ENCODE assay signal across 22 mouse cellular contexts in genomic region chr2:74733765-74734164, GRCm38 (mm10). TPM values are rescaled to one million over a fixed set of nuclear protein-coding genes. Genes with fewer than 3 reads are reported as not detected.
DNase-seq lines count a peak whose midpoint lies in the region; ATAC-seq lines count a peak whose summit lies in the region.
"Had no signal": no experiment of that assay in that cellular context is flagged by ENCODE, and none has a peak within 500 bp of the region (broad histone marks: within the 10 kb centered on the region; RNA-seq: fewer than 3 reads in every experiment).

No protein-coding gene starts in this region.

- H3K4me2 ChIP-seq in kidney, embryonic 14.5 days (replicated peaks; ENCODE audit: low read depth, low read length) = peak overlapping the region; percentile 74
- H3K4me2 ChIP-seq in hindbrain, embryonic 14.5 days (replicated peaks) = peak overlapping the region; percentile 82
- H3K4me2 ChIP-seq in midbrain, embryonic 11.5 days = no peak overlapping the region
- H3K4me2 ChIP-seq: embryonic facial prominence, embryonic 12.5 days; forebrain, embryonic 13.5 days had no signal

- no peak for ATAC-seq in kidney, embryonic 14.5 days (ENCODE audit: low FRiP score, low TSS enrichment)
- ATAC-seq in hindbrain, embryonic 14.5 days (ENCODE audit: low FRiP score) = no peak
- no peak for ATAC-seq in midbrain, embryonic 11.5 days (ENCODE audit: low FRiP score)
- ATAC-seq: forebrain, embryonic 13.5 days had no signal

- peaks cover 57% of the 10 kb centered on the region for H3K4me1 ChIP-seq in kidney, embryonic 14.5 days (ENCODE audit: control insufficient read depth, insufficient read depth, low read length)
- no peaks in the 10 kb centered on the region for H3K4me1 ChIP-seq in hindbrain, embryonic 14.5 days (replicated peaks; ENCODE audit: control insufficient read depth, insufficient read depth, low read length)
- H3K4me1 ChIP-seq in midbrain, embryonic 11.5 days (ENCODE audit: control insufficient read depth, insufficient read depth, low read length) = 0 out of 2 replicates have a peak, but pooled peaks cover 2% of the 10 kb centered on the region
- H3K4me1 ChIP-seq: embryonic facial prominence, embryonic 12.5 days had no signal

- H3K9me3 ChIP-seq in kidney, embryonic 14.5 days (ENCODE audit: control insufficient read depth, low read length) = no peaks in the 10 kb centered on the region
- H3K9me3 ChIP-seq in hindbrain, embryonic 14.5 days (ENCODE audit: control insufficient read depth, low read length) = no peaks in the 10 kb centered on the region
- H3K9me3 ChIP-seq in midbrain, embryonic 11.5 days (ENCODE audit: control insufficient read depth, low read length) = no peaks in the 10 kb centered on the region
- H3K9me3 ChIP-seq: embryonic facial prominence, embryonic 12.5 days; forebrain, embryonic 13.5 days; stomach, embryonic 15.5 days had no signal

- H3K27me3 ChIP-seq in kidney, embryonic 14.5 days (ENCODE audit: control insufficient read depth, insufficient read depth, low read length) = peaks cover 2% of the 10 kb centered on the region; the same call in 1 of the 2 replicates
- peaks cover 79% of the 10 kb centered on the region for H3K27me3 ChIP-seq in hindbrain, embryonic 14.5 days (ENCODE audit: control insufficient read depth, insufficient read depth, low read length)
- H3K27me3 ChIP-seq in midbrain, embryonic 11.5 days (ENCODE audit: control insufficient read depth, insufficient read depth, low read length) = peaks cover 95% of the 10 kb centered on the region

- WGBS in kidney, embryonic 14.5 days = 8% methylated on average over 6 of the region's 6 CpGs
- 2% methylated on average over 6 of the region's 6 CpGs for WGBS in hindbrain, embryonic 14.5 days
- 3% methylated on average over 6 of the region's 6 CpGs for WGBS in midbrain, embryonic 11.5 days

- H3K9ac ChIP-seq in kidney, embryonic 14.5 days (ENCODE audit: low read depth, low read length) = peak overlapping the region; percentile 67
- peak overlapping the region; percentile 87 for H3K9ac ChIP-seq in hindbrain, embryonic 14.5 days
- no peak overlapping the region for H3K9ac ChIP-seq in midbrain, embryonic 11.5 days (ENCODE audit: low read length)
- H3K9ac ChIP-seq: embryonic facial prominence, embryonic 12.5 days; forebrain, embryonic 13.5 days; stomach, embryonic 15.5 days had no signal

- intact Hi-C loops in left cerebral cortex, postnatal 4 days (cut with DNase I) = no loop called here

- DNase-seq in kidney, postnatal 14 days = no peak
- DNase-seq in embryo, embryonic 11 days = peak; percentile 53
- DNase-seq in hindbrain, embryonic 14.5 days (ENCODE audit: low spot score) = no peak
- DNase-seq in neural tube, embryonic 10.5 days (ENCODE audit: extremely low spot score, low spot score) = peak; percentile 69
- DNase-seq in left cerebral cortex, postnatal 4 days = no peak
- no peak for DNase-seq in midbrain, embryonic 11.5 days (ENCODE audit: low spot score, missing footprints)
- DNase-seq in cerebellum, adult 9-10 months = no peak
- DNase-seq: adrenal gland, adult 8-10 months; cerebellum, adult 8-10 months; kidney, adult 9 months; layer of hippocampus, postnatal 36 days; lung, adult 2 months had no signal

- peaks cover 4% of the 10 kb centered on the region; the same call in 1 of the 2 replicates for H3K36me3 ChIP-seq in kidney, embryonic 14.5 days (ENCODE audit: control insufficient read depth, insufficient read depth, low read length)
- no peaks in the 10 kb centered on the region for H3K36me3 ChIP-seq in hindbrain, embryonic 14.5 days (replicated peaks; ENCODE audit: control insufficient read depth, insufficient read depth)
- H3K36me3 ChIP-seq in midbrain, embryonic 11.5 days (ENCODE audit: control insufficient read depth, insufficient read depth, low read length) = no peaks in the 10 kb centered on the region
- H3K36me3 ChIP-seq: embryonic facial prominence, embryonic 12.5 days; stomach, embryonic 15.5 days had no signal

- H3K4me3 ChIP-seq in kidney, embryonic 14.5 days (ENCODE audit: low read length) = peak overlapping the region; percentile 41; the same call in 1 of the 2 replicates
- H3K4me3 ChIP-seq in hindbrain, embryonic 14.5 days (replicated peaks; ENCODE audit: low read length) = peak overlapping the region; percentile 42
- H3K4me3 ChIP-seq in midbrain, embryonic 11.5 days (ENCODE audit: low read depth, low read length) = no peak overlapping the region
- H3K4me3 ChIP-seq: embryonic facial prominence, embryonic 12.5 days; forebrain, embryonic 13.5 days; stomach, embryonic 15.5 days had no signal

- H3K27ac ChIP-seq in kidney, embryonic 14.5 days (ENCODE audit: low read depth, low read length) = peak overlapping the region; percentile 88
- peak overlapping the region; percentile 98 for H3K27ac ChIP-seq in hindbrain, embryonic 14.5 days
- no peak overlapping the region for H3K27ac ChIP-seq in midbrain, embryonic 11.5 days (ENCODE audit: low read depth, low read length)
- H3K27ac ChIP-seq: embryonic facial prominence, embryonic 12.5 days; forebrain, embryonic 13.5 days; macrophage; stomach, embryonic 15.5 days had no signal

RNA-seq across cellular contexts. Expression of gene Gm28230, which starts 7.2 kb away (rescaled TPM):
- polyA plus RNA-seq in kidney, embryonic 14.5 days (2014; fragmentation: Nextera tagmentation; extraction: Ambion mirVana) = 2.3 and 4.0 TPM in 2 replicates
- 0.82 and 1.3 TPM in 2 replicates for polyA plus RNA-seq in hindbrain, embryonic 14.5 days (2014; fragmentation: Nextera tagmentation; extraction: Ambion mirVana)
- not detected for total RNA-seq in left cerebral cortex, postnatal 4 days (2021)
- polyA plus RNA-seq in midbrain, embryonic 11.5 days (2014; fragmentation: Nextera tagmentation; extraction: Ambion mirVana) = not detected in 2 replicates
- total RNA-seq: heart, adult 8-10 months; heart, postnatal 25 days; layer of hippocampus, postnatal 36 days; monocyte, adult 5-6 weeks had no signal
- polyA plus RNA-seq: embryonic facial prominence, embryonic 12.5 days; forebrain, embryonic 13.5 days; macrophage; stomach, embryonic 15.5 days had no signal

RNA-seq across cellular contexts. Expression of gene Hoxd4, which starts 22.0 kb away (rescaled TPM):
- 6.3 and 18.7 TPM in 2 replicates for polyA plus RNA-seq in kidney, embryonic 14.5 days (2014; fragmentation: Nextera tagmentation; extraction: Ambion mirVana)
- 3.1 and 4.3 TPM in 2 replicates for polyA plus RNA-seq in hindbrain, embryonic 14.5 days (2014; fragmentation: Nextera tagmentation; extraction: Ambion mirVana)
- total RNA-seq in left cerebral cortex, postnatal 4 days (2021) = not detected
- polyA plus RNA-seq in midbrain, embryonic 11.5 days (2014; fragmentation: Nextera tagmentation; extraction: Ambion mirVana) = not detected in 2 replicates
- total RNA-seq: layer of hippocampus, postnatal 36 days; monocyte, adult 5-6 weeks had no signal
- polyA plus RNA-seq: forebrain, embryonic 13.5 days; macrophage had no signal

RNA-seq across cellular contexts. Expression of gene Hoxd3, which starts 22.0 kb away (rescaled TPM):
- polyA plus RNA-seq in kidney, embryonic 14.5 days (2014; fragmentation: Nextera tagmentation; extraction: Ambion mirVana) = 12.3 and 12.6 TPM in 2 replicates
- polyA plus RNA-seq in hindbrain, embryonic 14.5 days (2014; fragmentation: Nextera tagmentation; extraction: Ambion mirVana) = 44.9 and 55.1 TPM in 2 replicates
- not detected for total RNA-seq in left cerebral cortex, postnatal 4 days (2021)
- 0.07 and 0.14 TPM in 2 replicates for polyA plus RNA-seq in midbrain, embryonic 11.5 days (2014; fragmentation: Nextera tagmentation; extraction: Ambion mirVana)
- total RNA-seq: heart, postnatal 25 days; layer of hippocampus, postnatal 36 days; monocyte, adult 5-6 weeks had no signal
- polyA plus RNA-seq: forebrain, embryonic 13.5 days; macrophage had no signal

RNA-seq across cellular contexts. Expression of gene Hoxd1, which starts 29.0 kb away (rescaled TPM):
- 1.8 and 1.9 TPM in 2 replicates for polyA plus RNA-seq in kidney, embryonic 14.5 days (2014; fragmentation: Nextera tagmentation; extraction: Ambion mirVana)
- 0.64 and 0.76 TPM in 2 replicates for polyA plus RNA-seq in hindbrain, embryonic 14.5 days (2014; fragmentation: Nextera tagmentation; extraction: Ambion mirVana)
- total RNA-seq in left cerebral cortex, postnatal 4 days (2021) = not detected
- not detected in 2 replicates for polyA plus RNA-seq in midbrain, embryonic 11.5 days (2014; fragmentation: Nextera tagmentation; extraction: Ambion mirVana)
- total RNA-seq: adrenal gland, adult 8-10 months; gastrocnemius, adult 8-10 months; heart, adult 8-10 months; heart, postnatal 25 days; monocyte, adult 5-6 weeks had no signal
- polyA plus RNA-seq: forebrain, embryonic 13.5 days; lung, adult 2 months; macrophage; small intestine, adult 2 months had no signal

RNA-seq across cellular contexts. Expression of gene Hoxd8, which starts 29.4 kb away (rescaled TPM):
- 45.0 and 45.2 TPM in 2 replicates for polyA plus RNA-seq in kidney, embryonic 14.5 days (2014; fragmentation: Nextera tagmentation; extraction: Ambion mirVana)
- 2.1 and 3.3 TPM in 2 replicates for polyA plus RNA-seq in hindbrain, embryonic 14.5 days (2014; fragmentation: Nextera tagmentation; extraction: Ambion mirVana)
- under 1 TPM; 0.22 to 0.76 TPM for total RNA-seq in left cerebral cortex, postnatal 4 days (2021)
- 0.11 TPM in 1 of 2 replicates, not detected in the other for polyA plus RNA-seq in midbrain, embryonic 11.5 days (2014; fragmentation: Nextera tagmentation; extraction: Ambion mirVana)
- total RNA-seq: layer of hippocampus, postnatal 36 days; monocyte, adult 5-6 weeks had no signal
- polyA plus RNA-seq: forebrain, embryonic 13.5 days; macrophage had no signal

Comparison
In these comparisons a context has a peak if more than half of its experiments do, and no peak if none do; other contexts are left out.
1. DNase-seq: peak in embryo, embryonic 11 days (single experiment) and neural tube, embryonic 10.5 days (single experiment); none in kidney, postnatal 14 days (single experiment), hindbrain, embryonic 14.5 days (single experiment), left cerebral cortex, postnatal 4 days (single experiment), midbrain, embryonic 11.5 days (single experiment) and cerebellum, adult 9-10 months (single experiment).
2. RNA of gene Hoxd3, which starts 22.0 kb away (polyA plus RNA-seq): 44.9 to 55.1 TPM in hindbrain, embryonic 14.5 days and 12.3 to 12.6 TPM in kidney, embryonic 14.5 days; 0.07 to 0.14 TPM in midbrain, embryonic 11.5 days; every median in the first group is over 10 times any median in the second.